Mouse (Mus musculus): ENCODE data around the gene Itpr3.

GRCm38 (mm10) chr17:27154881-27155280 lies 97.8 kb downstream of the Itpr3 start:
- TF ChIP-seq CTCF (IDR thresholded peaks at IDR 0.05; ENCODE audit: insufficient read depth, low read length) (no peak), POLR2A (IDR thresholded peaks at IDR 0.05; ENCODE audit: borderline replicate concordance, extremely low read depth, low read depth, low read length) (no peak)

Measured in lung, adult 2 months (tissue).